Mouse (Mus musculus) olfactory bulb, adult 2 months (tissue): ENCODE data around the gene Ifna16.

Experiments
- CTCF ChIP-seq: fragments of 200-500 bp; IDR thresholded peaks from 2 replicates; pipeline ENCODE4 v1.5.1; 2012; ENCODE audit warnings: low read depth, mild to moderate bottlenecking, low read length, moderate library complexity; ENCODE audit not compliant: insufficient read depth
- POLR2A ChIP-seq: fragments of 200-500 bp; IDR thresholded peaks from 2 replicates; pipeline ENCODE4 v1.6.1; 2012; ENCODE audit warnings: mild to moderate bottlenecking, low read depth, low read length, moderate library complexity; ENCODE audit not compliant: insufficient read depth

GRCm38 (mm10) chr4:88697753-88698152, 21.0 kb upstream of the Ifna16 start:
- TF ChIP-seq CTCF (no peak), POLR2A (no peak)
